Mouse (Mus musculus) heart, postnatal 0 days (tissue): Measurements from ENCODE around the gene Sufu. TPM values are rescaled to one million over a fixed set of nuclear protein-coding genes. Genes with fewer than 3 reads are reported as not detected.
A peak's percentile ranks its signal among the peaks of the same experiment; 100 is the strongest.

Source experiments
- ATAC-seq: fragments of 200-750 bp; cut with Nextera tagmentation; 2 replicates; pipeline ENCODE4 v1.8.0; 2017; ENCODE audit warnings: low read depth, moderate number of reproducible peaks, moderate library complexity; ENCODE audit not compliant: insufficient read depth
- DNase-seq: peaks from one replicate; pipeline ENCODE4 v3.0.0-alpha.2; 2016; ENCODE audit warnings: low spot score
- H3K27ac ChIP-seq: fragments of 300-500 bp; sonication (generic); 2 replicates; pipeline ENCODE4 v1.5.1; 2014; ENCODE audit warnings: low read depth, mild to moderate bottlenecking
- H3K27me3 ChIP-seq: fragments of 300-500 bp; sonication (generic); 2 replicates; pipeline ENCODE4 v1.6.1; 2014; ENCODE audit warnings: low read length, mixed read lengths; ENCODE audit not compliant: control insufficient read depth, insufficient read depth
- H3K36me3 ChIP-seq: fragments of 300-500 bp; sonication (generic); replicated peaks from 2 replicates; pipeline ENCODE4 v1.6.1; 2014; ENCODE audit warnings: low read length, mixed read lengths; ENCODE audit not compliant: control insufficient read depth, insufficient read depth
- H3K4me1 ChIP-seq: fragments of 300-500 bp; sonication (generic); 2 replicates; pipeline ENCODE4 v1.6.1; 2014; ENCODE audit warnings: antibody characterized with exemption; ENCODE audit not compliant: control insufficient read depth, insufficient read depth
- H3K4me2 ChIP-seq: fragments of 300-500 bp; sonication (generic); 2 replicates; pipeline ENCODE4 v1.6.1; 2014; ENCODE audit warnings: low read depth, mild to moderate bottlenecking, low read length, moderate library complexity
- H3K4me3 ChIP-seq: fragments of 300-500 bp; sonication (generic); 2 replicates; pipeline ENCODE4 v1.5.1; 2014; ENCODE audit warnings: low read depth, low read length
- H3K9ac ChIP-seq: fragments of 300-500 bp; sonication (generic); replicated peaks from 2 replicates; pipeline ENCODE4 v1.6.1; 2014; ENCODE audit warnings: low read depth, low read length, mixed read lengths
- H3K9me3 ChIP-seq: fragments of 300-500 bp; sonication (generic); replicated peaks from 2 replicates; pipeline ENCODE4 v1.6.1; 2016; ENCODE audit warnings: low read length; ENCODE audit not compliant: control insufficient read depth
- CTCF ChIP-seq: IDR thresholded peaks from 2 replicates; pipeline ENCODE4 v1.5.1; 2016; ENCODE audit warnings: antibody characterized with exemption, control low read depth, low read depth
- EP300 ChIP-seq: IDR thresholded peaks from 2 replicates; pipeline ENCODE4 v1.6.1; 2016; ENCODE audit warnings: antibody characterized with exemption, low read depth
- WGBS: fragments of 180-500 bp; shearing (Covaris S2); extraction: QIAGEN DNeasy Blood & Tissue Kit; methylation state at CpG from one replicate; pipeline ENCODE4 v1.1.7; 2014; 5-methylcytosine and 5-hydroxymethylcytosine counted together
- polyA plus RNA-seq: library from polyadenylated mRNA; unstranded; fragments of >200 nt; fragmentation: Nextera tagmentation; extraction: Ambion mirVana; gene quantifications from 2 replicates; pipeline ENCODE4 v1.2.1, GENCODE M21; 2015
- total RNA-seq: library from RNA; depleted of rRNA; stranded (reverse); fragments of >200 nt; gene quantifications from 2 replicates; pipeline ENCODE4 v1.2.3, GENCODE M21; 2014; ENCODE audit warnings: low replicate concordance

Sufu gene
- total and polyA plus RNA-seq, 2 experiments from 2014 or later: 9.2 to 11.0 TPM

GRCm38 (mm10) chr19:46501401-46502068 lies 104.8 kb downstream of the Sufu start, which contains the start of gene Trim8:
Gene Trim8 (plus strand): TSS chr19:46501702.
- WGBS: under 1% methylated on average over 59 of the region's 64 CpGs
- H3K9me3 ChIP-seq: no peaks in the 10 kb centered on the region
- H3K4me3 ChIP-seq: peak within 1 kb of the TSS; percentile 93
- DNase-seq (peak; percentile 91), ATAC-seq (peak; percentile 31)
- TF ChIP-seq CTCF (no peak), EP300 (no peak)
- peaks cover 17% of the 10 kb centered on the region for H3K4me1 ChIP-seq
- H3K9ac ChIP-seq: peak within 1 kb of the TSS; percentile 99
- H3K27ac ChIP-seq: peak within 1 kb of the TSS; percentile 100
- H3K4me2 ChIP-seq: peak within 1 kb of the TSS; percentile 85
- peaks cover 13% of the 10 kb centered on the region; the same call in 1 of the 2 replicates for H3K36me3 ChIP-seq
- no peaks in the 10 kb centered on the region for H3K27me3 ChIP-seq

- Histone ChIP-seq H3K4me3 (peak overlapping the region; percentile 93), H3K27ac (peak overlapping the region; percentile 100), H3K9me3 (no peaks in the 10 kb centered on the region), H3K4me2 (peak overlapping the region; percentile 85), H3K27me3 (no peaks in the 10 kb centered on the region), H3K36me3 (peaks cover 18% of the 10 kb centered on the region; the same call in 1 of the 2 replicates), H3K4me1 (peaks cover 23% of the 10 kb centered on the region), H3K9ac (peak overlapping the region; percentile 99)
- under 1% methylated on average over 34 of the region's 46 CpGs for WGBS
- TF ChIP-seq EP300: no peak
- ATAC-seq: peak; percentile 19
- peak; percentile 77 for DNase-seq
Measured at GRCm38 (mm10) chr19:46502069-46502455, 105.4 kb downstream of the Sufu start.

- Histone ChIP-seq H3K4me2 (peak overlapping the region; percentile 85), H3K27ac (peak overlapping the region; percentile 100), H3K9ac (peak overlapping the region; percentile 99), H3K9me3 (no peaks in the 10 kb centered on the region), H3K4me3 (peak overlapping the region; percentile 93), H3K4me1 (peaks cover 28% of the 10 kb centered on the region), H3K27me3 (no peaks in the 10 kb centered on the region), H3K36me3 (peaks cover 24% of the 10 kb centered on the region)
- under 1% methylated on average over 53 of the region's 53 CpGs for WGBS
- DNase-seq (peak; percentile 81), ATAC-seq (peak; percentile 22)
- TF ChIP-seq CTCF (peak; percentile 73), EP300 (0 out of 2 replicates have a peak, but pooled peaks have one; percentile 67)
Measured at GRCm38 (mm10) chr19:46502471-46503166, 105.9 kb downstream of the Sufu start.

- Histone ChIP-seq H3K4me3 (peak overlapping the region; percentile 93), H3K9ac (peak overlapping the region; percentile 99), H3K9me3 (no peaks in the 10 kb centered on the region), H3K4me2 (peak overlapping the region; percentile 85), H3K4me1 (peaks cover 37% of the 10 kb centered on the region), H3K27me3 (no peaks in the 10 kb centered on the region), H3K36me3 (peaks cover 30% of the 10 kb centered on the region), H3K27ac (peak overlapping the region; percentile 100)
- peak; percentile 70 for TF ChIP-seq EP300
- no peak for TF ChIP-seq CTCF
- WGBS: under 1% methylated on average over 21 of the region's 21 CpGs
- DNase-seq (peak; percentile 93), ATAC-seq (peak; percentile 30)
Measured at GRCm38 (mm10) chr19:46503351-46504084, 106.8 kb downstream of the Sufu start.

- H3K4me2 ChIP-seq: peak overlapping the region; percentile 85
- peak; percentile 1 for ATAC-seq
- no peaks in the 10 kb centered on the region for H3K27me3 ChIP-seq
- H3K9ac ChIP-seq: peak overlapping the region; percentile 99
- peak overlapping the region; percentile 100 for H3K27ac ChIP-seq
- peak overlapping the region; percentile 93 for H3K4me3 ChIP-seq
- 3% methylated on average over 4 of the region's 4 CpGs for WGBS
- H3K4me1 ChIP-seq: peaks cover 43% of the 10 kb centered on the region
- peak; percentile 76 for DNase-seq
- no peak for TF ChIP-seq EP300
- peak; percentile 24 for TF ChIP-seq CTCF
- peaks cover 30% of the 10 kb centered on the region for H3K36me3 ChIP-seq
- no peaks in the 10 kb centered on the region for H3K9me3 ChIP-seq
Measured at GRCm38 (mm10) chr19:46504085-46504552, 107.4 kb downstream of the Sufu start.
